Mouse (Mus musculus): Measurements from ENCODE around the gene Calhm3.

DNA sequence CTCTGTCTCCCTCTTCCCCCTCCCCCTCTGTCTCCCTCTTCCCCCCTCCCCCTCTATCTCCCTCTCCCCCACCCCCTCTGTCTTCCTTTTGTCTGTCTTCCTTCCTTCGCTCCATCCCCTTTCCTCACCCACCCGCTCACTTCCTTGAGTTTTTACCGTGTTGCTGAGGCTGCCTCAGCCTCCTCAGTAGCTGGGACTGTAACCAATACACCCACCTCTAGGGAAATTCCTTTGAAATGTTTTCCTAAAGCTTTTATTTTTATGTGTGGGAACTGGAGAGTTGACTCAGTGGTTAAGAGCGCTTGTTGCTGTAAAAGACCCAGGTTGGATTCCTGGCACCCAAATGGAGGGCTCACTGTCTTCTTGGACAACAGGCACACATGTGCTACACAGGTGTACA lies 4.1 kb upstream of the Calhm3 start:
- TF ChIP-seq POLR2A (IDR thresholded peaks at IDR 0.05; ENCODE audit: low read depth, low read length) (no peak), CTCF (IDR thresholded peaks at IDR 0.05; ENCODE audit: borderline replicate concordance, insufficient read depth, low read length) (no peak)

Data from embryonic fibroblast, embryonic 13.5 days (primary cell).